Mouse (Mus musculus) stomach, embryonic 15.5 days (tissue): ENCODE results near the gene Ninj2. TPM values are rescaled to one million over a fixed set of nuclear protein-coding genes. Genes with fewer than 3 reads are reported as not detected.

ENCODE experiments used
- ATAC-seq: fragments of 200-750 bp; cut with Nextera tagmentation; 2 replicates; pipeline ENCODE4 v1.8.0; 2017; ENCODE audit warnings: low read depth, moderate number of reproducible peaks, moderate TSS enrichment; ENCODE audit not compliant: insufficient read depth, low FRiP score
- H3K27ac ChIP-seq: fragments of 300-500 bp; sonication (generic); 2 replicates; pipeline ENCODE4 v1.5.1; 2015; ENCODE audit warnings: mild to moderate bottlenecking, inconsistent platforms
- H3K27me3 ChIP-seq: fragments of 300-500 bp; sonication (generic); replicated peaks from 2 replicates; pipeline ENCODE4 v1.6.1; 2015; ENCODE audit warnings: inconsistent platforms
- H3K36me3 ChIP-seq: fragments of 300-500 bp; sonication (generic); 2 replicates; pipeline ENCODE4 v1.6.1; 2015; ENCODE audit warnings: inconsistent platforms
- H3K4me1 ChIP-seq: fragments of 300-500 bp; sonication (generic); 2 replicates; pipeline ENCODE4 v1.6.1; 2015; ENCODE audit warnings: inconsistent platforms
- H3K4me2 ChIP-seq: fragments of 300-500 bp; sonication (generic); 2 replicates; pipeline ENCODE4 v1.6.1; 2015; ENCODE audit warnings: mild to moderate bottlenecking, inconsistent platforms
- H3K4me3 ChIP-seq: fragments of 300-500 bp; sonication (generic); replicated peaks from 2 replicates; pipeline ENCODE4 v1.5.1; 2015; ENCODE audit warnings: inconsistent platforms
- H3K9ac ChIP-seq: fragments of 300-500 bp; sonication (generic); 2 replicates; pipeline ENCODE4 v1.6.1; 2015; ENCODE audit warnings: inconsistent platforms
- H3K9me3 ChIP-seq: fragments of 300-500 bp; sonication (generic); 2 replicates; pipeline ENCODE4 v1.6.1; 2016; ENCODE audit warnings: inconsistent platforms
- WGBS: fragments of 180-500 bp; shearing (Covaris S2); methylation state at CpG from one replicate; pipeline ENCODE4 v1.1.7; 2015; 5-methylcytosine and 5-hydroxymethylcytosine counted together
- polyA plus RNA-seq: library from polyadenylated mRNA; unstranded; fragments of >200 nt; fragmentation: Nextera tagmentation; extraction: Ambion mirVana; gene quantifications from 2 replicates; pipeline ENCODE4 v1.2.1, GENCODE M21; 2015

Gene Ninj2
- 0.22 TPM in 1 of 2 replicates, not detected in the other for polyA plus RNA-seq

- no peaks in the 10 kb centered on the region for H3K4me1 ChIP-seq
- H3K9me3 ChIP-seq: no peaks in the 10 kb centered on the region
- H3K9ac ChIP-seq: no peak within 1 kb of the TSS
- no peaks in the 10 kb centered on the region for H3K36me3 ChIP-seq
- no peak within 1 kb of the TSS for H3K4me3 ChIP-seq
- no peaks in the 10 kb centered on the region for H3K27me3 ChIP-seq
- H3K27ac ChIP-seq: no peak within 1 kb of the TSS
- WGBS: 77% methylated on average over 11 of the region's 11 CpGs
- ATAC-seq: no peak
- H3K4me2 ChIP-seq: no peak within 1 kb of the TSS
Observed at GRCm38 (mm10) chr6:120093100-120093499, at the start of gene Ninj2. Gene Ninj2, plus strand, starts transcription at chr6:120093350.

GRCm38 (mm10) chr6:120045406-120045805 is 47.7 kb upstream of the Ninj2 start:
- no peak overlapping the region for H3K4me2 ChIP-seq
- 64% methylated on average over 4 of the region's 4 CpGs for WGBS
- ATAC-seq: no peak
- H3K9me3 ChIP-seq: no peaks in the 10 kb centered on the region
- H3K36me3 ChIP-seq: no peaks in the 10 kb centered on the region
- no peak overlapping the region for H3K4me3 ChIP-seq
- no peaks in the 10 kb centered on the region for H3K4me1 ChIP-seq
- no peaks in the 10 kb centered on the region for H3K27me3 ChIP-seq
- no peak overlapping the region for H3K9ac ChIP-seq
- H3K27ac ChIP-seq: no peak overlapping the region

GRCm38 (mm10) chr6:120047705-120048292 is 45.4 kb upstream of the Ninj2 start:
- Histone ChIP-seq H3K36me3 (no peaks in the 10 kb centered on the region), H3K4me3 (no peak overlapping the region), H3K9me3 (no peaks in the 10 kb centered on the region), H3K4me1 (no peaks in the 10 kb centered on the region), H3K27ac (no peak overlapping the region), H3K27me3 (no peaks in the 10 kb centered on the region), H3K9ac (no peak overlapping the region), H3K4me2 (no peak overlapping the region)
- 65% methylated on average over 7 of the region's 7 CpGs for WGBS
- ATAC-seq: no peak

- no peaks in the 10 kb centered on the region for H3K4me1 ChIP-seq
- WGBS: 77% methylated on average over 6 of the region's 6 CpGs
- H3K9me3 ChIP-seq: no peaks in the 10 kb centered on the region
- H3K36me3 ChIP-seq: no peaks in the 10 kb centered on the region
- ATAC-seq: no peak
- H3K27ac ChIP-seq: no peak overlapping the region
- H3K27me3 ChIP-seq: no peaks in the 10 kb centered on the region
- no peak overlapping the region for H3K4me3 ChIP-seq
- H3K9ac ChIP-seq: no peak overlapping the region
- no peak overlapping the region for H3K4me2 ChIP-seq
Observed at GRCm38 (mm10) chr6:120054412-120054811, 38.7 kb upstream of the Ninj2 start.

GRCm38 (mm10) chr6:120055666-120056540 is 37.2 kb upstream of the Ninj2 start:
- 67% methylated on average over 2 of the region's 2 CpGs for WGBS
- Histone ChIP-seq H3K9me3 (no peaks in the 10 kb centered on the region), H3K9ac (no peak overlapping the region), H3K27me3 (no peaks in the 10 kb centered on the region), H3K4me2 (no peak overlapping the region), H3K4me3 (no peak overlapping the region), H3K36me3 (no peaks in the 10 kb centered on the region), H3K27ac (no peak overlapping the region; the same call in 1 of the 2 replicates), H3K4me1 (no peaks in the 10 kb centered on the region)
- no peak for ATAC-seq

GRCm38 (mm10) chr6:120062934-120063333 is 30.2 kb upstream of the Ninj2 start:
- H3K27ac ChIP-seq: no peak overlapping the region
- 74% methylated on average over 5 of the region's 5 CpGs for WGBS

GRCm38 (mm10) chr6:120064627-120065026 is 28.5 kb upstream of the Ninj2 start:
- no peak for ATAC-seq
- Histone ChIP-seq H3K4me1 (no peaks in the 10 kb centered on the region), H3K27me3 (no peaks in the 10 kb centered on the region), H3K9ac (no peak overlapping the region), H3K4me2 (no peak overlapping the region), H3K9me3 (no peaks in the 10 kb centered on the region), H3K4me3 (no peak overlapping the region), H3K27ac (no peak overlapping the region), H3K36me3 (no peaks in the 10 kb centered on the region)
- 44% methylated on average over 2 of the region's 2 CpGs for WGBS

More at GRCm38 (mm10) chr6:120062934-120063333, 30.2 kb upstream of the Ninj2 start:
- H3K27me3 ChIP-seq: no peaks in the 10 kb centered on the region
- H3K4me2 ChIP-seq: no peak overlapping the region
- H3K4me1 ChIP-seq: no peaks in the 10 kb centered on the region
- no peak overlapping the region for H3K9ac ChIP-seq
- ATAC-seq: no peak
- no peaks in the 10 kb centered on the region for H3K36me3 ChIP-seq
- H3K9me3 ChIP-seq: no peaks in the 10 kb centered on the region
- H3K4me3 ChIP-seq: no peak overlapping the region

GRCm38 (mm10) chr6:120065552-120066177 is 27.5 kb upstream of the Ninj2 start:
- Histone ChIP-seq H3K9me3 (no peaks in the 10 kb centered on the region), H3K4me1 (no peaks in the 10 kb centered on the region)

GRCm38 (mm10) chr6:120069546-120069945 is 23.6 kb upstream of the Ninj2 start:
- no peaks in the 10 kb centered on the region for H3K9me3 ChIP-seq
- no peak overlapping the region for H3K9ac ChIP-seq
- no peak for ATAC-seq
- no peaks in the 10 kb centered on the region for H3K4me1 ChIP-seq
- H3K27me3 ChIP-seq: no peaks in the 10 kb centered on the region
- no peaks in the 10 kb centered on the region for H3K36me3 ChIP-seq
- H3K4me2 ChIP-seq: no peak overlapping the region
- 83% methylated on average over 3 of the region's 3 CpGs for WGBS
- no peak overlapping the region for H3K4me3 ChIP-seq
- no peak overlapping the region for H3K27ac ChIP-seq

More at GRCm38 (mm10) chr6:120065552-120066177, 27.5 kb upstream of the Ninj2 start:
- H3K36me3 ChIP-seq: no peaks in the 10 kb centered on the region
- H3K27me3 ChIP-seq: no peaks in the 10 kb centered on the region
- H3K4me3 ChIP-seq: no peak overlapping the region
- 57% methylated on average over 6 of the region's 6 CpGs for WGBS
- no peak overlapping the region for H3K9ac ChIP-seq
- H3K4me2 ChIP-seq: no peak overlapping the region
- ATAC-seq: no peak
- H3K27ac ChIP-seq: no peak overlapping the region

GRCm38 (mm10) chr6:120072630-120073029 is 20.5 kb upstream of the Ninj2 start:
- 79% methylated on average over 2 of the region's 2 CpGs for WGBS

GRCm38 (mm10) chr6:120076619-120077450 is 16.3 kb upstream of the Ninj2 start:
- Histone ChIP-seq H3K9me3 (no peaks in the 10 kb centered on the region), H3K4me1 (no peaks in the 10 kb centered on the region), H3K27me3 (no peaks in the 10 kb centered on the region), H3K4me2 (no peak overlapping the region), H3K27ac (no peak overlapping the region), H3K9ac (no peak overlapping the region), H3K4me3 (no peak overlapping the region), H3K36me3 (no peaks in the 10 kb centered on the region)
- ATAC-seq: no peak
- WGBS: 72% methylated on average over 6 of the region's 6 CpGs

More at GRCm38 (mm10) chr6:120072630-120073029, 20.5 kb upstream of the Ninj2 start:
- Histone ChIP-seq H3K27me3 (no peaks in the 10 kb centered on the region), H3K4me3 (no peak overlapping the region), H3K9me3 (no peaks in the 10 kb centered on the region), H3K9ac (no peak overlapping the region), H3K4me2 (no peak overlapping the region), H3K27ac (no peak overlapping the region), H3K36me3 (no peaks in the 10 kb centered on the region), H3K4me1 (no peaks in the 10 kb centered on the region)
- no peak for ATAC-seq
